Mouse (Mus musculus): ENCODE measurements at regions not wholly inside any gene's neighbourhood (a gene's known extent, or its start where the extent isn't known, plus 50 kb on each side); places are given as distances from the start of the nearest gene placed in this dataset.

- DNase-seq, result no peak
- intact Hi-C loops (cut with DNase I; ENCODE audit: low total_unique reads), result no loop called here
Measured at GRCm38 (mm10) chr3:52632635-52633034, 364.5 kb downstream of the Foxo1 start.

GRCm38 (mm10) chr3:52630209-52630608, 362.1 kb downstream of the Foxo1 start:
- intact Hi-C loops (cut with DNase I; ENCODE audit: low total_unique reads), result no loop called here

GRCm38 (mm10) chr3:52625125-52625524, 357.0 kb downstream of the Foxo1 start:
- DNase-seq, result no peak
- intact Hi-C loops (cut with DNase I; ENCODE audit: low total_unique reads), result no loop called here

More at GRCm38 (mm10) chr3:52630209-52630608, 362.1 kb downstream of the Foxo1 start:
- no peak for DNase-seq

GRCm38 (mm10) chr3:52622530-52622929, 354.4 kb downstream of the Foxo1 start:
- DNase-seq, result no peak

GRCm38 (mm10) chr3:52621936-52622335, 353.8 kb downstream of the Foxo1 start:
- intact Hi-C loops (cut with DNase I; ENCODE audit: low total_unique reads), result no loop called here

More at GRCm38 (mm10) chr3:52622530-52622929, 354.4 kb downstream of the Foxo1 start:
- intact Hi-C loops (cut with DNase I; ENCODE audit: low total_unique reads), result no loop called here

DNA sequence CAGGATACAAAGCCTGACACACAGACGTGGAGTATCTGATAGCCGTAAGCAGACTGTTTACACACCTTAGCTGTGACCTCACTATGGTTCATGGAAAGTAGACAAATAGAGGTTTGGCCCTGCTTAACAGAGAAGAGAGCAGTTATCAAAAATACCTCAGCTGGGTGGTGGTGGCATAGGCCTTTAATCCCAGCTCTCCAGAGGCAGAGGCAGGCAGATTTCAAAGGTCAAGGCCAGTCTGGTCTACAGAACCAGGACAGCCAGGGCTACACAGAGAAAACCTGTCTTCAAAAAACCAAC, 350.7 kb downstream of the Foxo1 start:
- no peak for DNase-seq
- intact Hi-C loops (cut with DNase I; ENCODE audit: low total_unique reads), result no loop called here

More at GRCm38 (mm10) chr3:52621936-52622335, 353.8 kb downstream of the Foxo1 start:
- DNase-seq, result no peak

DNA sequence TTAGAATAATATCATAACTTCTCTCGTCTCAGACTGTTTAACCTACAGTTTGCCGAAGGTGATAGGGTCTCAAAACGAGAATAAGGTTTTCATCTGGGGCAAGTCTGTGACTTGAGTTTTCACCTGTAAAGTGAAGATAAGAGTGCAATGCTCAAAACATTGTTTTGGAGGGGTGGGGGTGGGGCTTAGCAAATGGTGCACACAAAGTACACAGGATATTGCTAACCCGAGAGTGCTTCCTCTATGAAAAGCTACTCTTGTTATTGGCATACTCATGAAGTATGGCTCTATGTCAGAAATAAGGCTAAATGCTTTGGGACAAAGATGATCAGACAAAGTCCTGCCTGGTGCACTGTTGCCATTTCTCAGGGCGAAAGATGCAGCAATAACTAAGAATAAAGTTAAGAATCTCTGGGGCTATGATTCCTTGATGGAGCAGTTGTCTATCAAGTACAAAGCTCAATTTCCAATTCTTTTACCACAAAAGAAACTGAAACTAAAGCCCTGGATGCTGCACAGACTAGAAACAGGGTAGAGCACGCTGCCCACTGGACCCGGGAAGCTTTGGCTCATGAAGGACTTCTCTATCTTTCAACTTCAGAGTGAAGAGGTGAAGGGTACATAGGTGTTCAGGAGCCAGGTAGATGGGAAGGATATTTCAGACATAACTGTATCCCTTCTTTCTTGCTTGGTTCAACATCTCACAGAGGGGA, 350.2 kb downstream of the Foxo1 start:
- intact Hi-C loops (cut with DNase I; ENCODE audit: low total_unique reads), result no loop called here
- DNase-seq, result no peak

DNA sequence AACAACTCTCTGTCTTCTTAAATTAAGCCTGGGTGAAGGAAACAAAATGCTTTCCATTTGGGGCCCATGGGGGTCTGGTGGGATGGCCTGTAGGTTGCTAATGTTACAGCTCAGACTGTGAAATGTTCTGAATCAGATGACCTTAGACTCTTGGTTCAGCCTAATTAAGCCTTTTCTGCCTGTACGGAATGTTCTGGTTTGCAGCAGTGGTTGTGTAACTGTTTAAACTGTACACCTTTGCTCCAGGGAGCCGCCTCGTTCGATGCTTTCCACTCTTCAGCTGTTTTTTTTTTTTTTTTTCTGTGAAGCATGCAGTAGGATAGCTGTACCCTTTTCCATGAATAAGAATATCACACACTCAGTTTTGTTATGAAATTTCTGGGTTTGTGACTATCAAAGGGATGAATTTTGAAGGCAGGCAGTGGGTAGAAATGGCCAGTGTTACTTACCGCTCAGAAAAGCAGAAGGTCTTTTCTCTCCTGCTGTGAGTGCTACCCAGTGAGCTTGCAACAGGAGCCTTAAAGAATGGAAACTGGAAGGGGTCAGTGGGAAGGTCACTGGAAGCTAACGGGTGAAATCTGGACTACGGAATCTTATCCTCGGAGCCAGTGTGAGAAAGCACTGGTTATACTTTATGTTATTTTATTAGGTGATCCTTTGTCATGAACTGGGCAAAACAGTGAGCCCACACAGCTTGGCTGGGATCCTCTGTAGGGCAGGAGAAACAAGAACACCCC, 349.4 kb downstream of the Foxo1 start:
- no peak for DNase-seq
- intact Hi-C loops (cut with DNase I; ENCODE audit: low total_unique reads), result no loop called here

DNA sequence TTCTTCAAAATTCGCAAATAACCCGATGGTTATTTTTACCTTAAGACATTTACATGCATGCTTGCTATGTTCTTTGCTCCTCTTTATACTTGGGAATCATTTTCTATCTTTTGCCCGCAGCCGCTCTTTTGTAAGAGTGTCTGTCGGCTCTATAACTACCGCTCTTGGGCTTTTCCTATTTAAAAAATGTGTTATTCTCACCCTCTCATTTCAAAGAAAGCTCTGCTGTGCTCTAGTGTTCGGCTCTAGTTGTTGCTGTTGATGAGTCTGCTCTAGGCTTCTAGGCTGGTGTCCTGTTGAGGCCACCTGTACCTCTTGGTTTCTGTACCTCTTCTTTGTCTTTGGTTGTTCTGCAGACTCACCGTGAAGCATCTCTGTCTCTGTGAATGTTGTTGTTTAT, 343.7 kb downstream of the Foxo1 start:
- no peak for DNase-seq
- intact Hi-C loops (cut with DNase I; ENCODE audit: low total_unique reads), result no loop called here

DNA sequence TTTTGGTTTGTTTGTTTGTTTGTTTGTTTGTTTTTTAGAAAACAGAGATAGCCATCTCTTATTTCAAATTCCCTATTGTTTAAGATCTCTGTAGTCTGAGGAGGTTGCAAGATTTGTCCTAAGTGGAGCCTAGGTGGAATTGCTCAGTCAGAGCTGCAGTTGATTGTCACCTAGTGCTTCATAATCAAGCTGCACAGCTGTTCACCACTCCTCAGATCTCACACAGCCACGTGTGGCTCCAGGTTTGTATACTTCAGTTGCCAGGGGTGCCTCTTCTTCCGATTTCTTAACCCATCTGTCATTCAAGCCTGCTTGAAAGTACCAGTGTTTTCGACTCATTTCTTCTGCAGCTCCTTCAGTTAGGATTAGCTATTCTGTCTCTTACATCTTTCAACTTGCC, 342.3 kb downstream of the Foxo1 start:
- no peak for DNase-seq
- intact Hi-C loops (cut with DNase I; ENCODE audit: low total_unique reads), result no loop called here

GRCm38 (mm10) chr3:52608086-52608426, 339.9 kb downstream of the Foxo1 start:
- no peak for DNase-seq
- intact Hi-C loops (cut with DNase I; ENCODE audit: low total_unique reads), result no loop called here

DNA sequence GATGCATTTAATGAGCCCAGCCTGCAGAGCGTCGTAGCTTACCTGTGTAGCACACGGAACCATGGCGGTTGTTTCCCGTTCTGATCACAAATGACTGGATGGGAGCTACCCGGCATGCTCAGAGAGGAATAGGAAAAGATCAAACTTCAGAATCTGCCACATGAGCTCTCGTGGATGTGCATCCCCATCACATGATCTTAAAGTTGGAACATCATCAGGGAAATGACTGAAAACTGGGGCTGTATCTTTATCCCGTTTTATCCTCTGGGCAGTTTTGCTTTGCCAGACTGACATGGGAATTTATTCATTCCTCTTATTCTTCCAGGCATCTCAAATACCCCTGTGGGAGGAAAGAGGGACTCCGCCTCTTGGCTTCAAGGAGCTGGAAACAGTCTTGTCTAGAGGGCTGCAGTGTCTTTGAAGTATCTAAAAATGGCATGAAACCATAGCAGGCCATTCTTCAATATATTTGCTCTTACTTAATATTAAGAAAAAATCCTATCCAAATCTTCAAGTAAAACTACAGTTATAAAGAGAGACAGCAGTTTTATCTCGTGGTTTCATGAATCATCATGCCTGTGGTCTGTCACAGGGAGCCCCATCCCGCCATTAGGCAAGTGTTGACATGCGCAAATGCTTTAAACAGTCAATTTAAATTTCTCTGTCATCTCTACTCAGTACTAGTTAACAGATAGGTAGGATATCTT, 339.4 kb downstream of the Foxo1 start:
- intact Hi-C loops (cut with DNase I; ENCODE audit: low total_unique reads), result no loop called here
- DNase-seq, result peak; percentile 22

DNA sequence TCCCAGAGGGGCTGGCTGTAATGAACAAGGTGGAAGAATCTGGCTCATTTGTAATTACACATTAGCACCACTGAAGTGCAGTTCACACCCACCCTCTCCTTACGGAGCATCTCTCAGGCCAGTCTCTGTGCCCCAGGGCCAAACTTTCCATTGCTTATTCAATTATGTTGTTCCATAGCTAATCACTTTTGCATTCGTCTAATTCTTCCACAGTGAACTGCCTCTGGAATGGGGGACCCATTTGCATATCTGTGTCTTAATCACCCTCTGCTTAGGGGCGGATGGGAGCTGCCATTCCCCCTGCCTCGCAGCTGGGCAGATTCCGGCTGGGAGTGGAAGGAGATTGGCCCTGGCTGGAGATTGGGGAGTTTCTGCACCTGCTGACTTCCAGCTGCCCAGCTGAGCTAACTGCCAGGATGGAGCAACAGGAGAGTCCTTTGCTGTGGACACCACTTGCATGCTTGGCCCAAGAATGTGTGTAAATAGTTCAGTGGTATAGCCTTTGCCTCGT, 337.2 kb downstream of the Foxo1 start:
- intact Hi-C loops (cut with DNase I; ENCODE audit: low total_unique reads), result no loop called here

DNA sequence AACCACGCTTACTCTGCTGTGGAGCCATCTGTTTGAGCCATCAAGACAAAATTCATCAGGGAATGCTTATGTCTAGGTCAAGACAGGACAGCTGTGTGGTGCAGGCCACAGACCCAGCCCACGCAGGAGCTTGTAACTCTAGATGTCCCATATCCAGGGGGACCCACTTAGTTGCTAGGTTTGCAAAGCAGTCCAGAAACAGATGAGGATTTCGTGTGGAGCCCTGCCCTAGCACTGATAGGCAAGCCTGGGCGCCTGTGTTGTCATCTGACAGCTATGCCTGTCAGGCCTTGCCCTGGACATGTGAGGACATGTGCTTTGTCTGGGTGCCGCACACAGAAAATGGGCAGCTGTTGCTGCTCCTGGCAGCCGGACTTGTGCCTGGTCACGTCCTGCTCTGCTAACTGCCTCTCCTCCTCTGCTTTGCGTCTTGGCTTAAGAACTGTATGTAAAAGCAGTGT, 335.1 kb downstream of the Foxo1 start:
- intact Hi-C loops (cut with DNase I; ENCODE audit: low total_unique reads), result no loop called here

More for the DNA sequence above, 337.2 kb downstream of the Foxo1 start:
- DNase-seq, result peak; percentile 49

GRCm38 (mm10) chr3:52601011-52601745, 333.0 kb downstream of the Foxo1 start:
- DNase-seq, result peak; percentile 87
- intact Hi-C loops (cut with DNase I; ENCODE audit: low total_unique reads), result no loop called here

More for the DNA sequence above, 335.1 kb downstream of the Foxo1 start:
- DNase-seq, result peak; percentile 71

DNA sequence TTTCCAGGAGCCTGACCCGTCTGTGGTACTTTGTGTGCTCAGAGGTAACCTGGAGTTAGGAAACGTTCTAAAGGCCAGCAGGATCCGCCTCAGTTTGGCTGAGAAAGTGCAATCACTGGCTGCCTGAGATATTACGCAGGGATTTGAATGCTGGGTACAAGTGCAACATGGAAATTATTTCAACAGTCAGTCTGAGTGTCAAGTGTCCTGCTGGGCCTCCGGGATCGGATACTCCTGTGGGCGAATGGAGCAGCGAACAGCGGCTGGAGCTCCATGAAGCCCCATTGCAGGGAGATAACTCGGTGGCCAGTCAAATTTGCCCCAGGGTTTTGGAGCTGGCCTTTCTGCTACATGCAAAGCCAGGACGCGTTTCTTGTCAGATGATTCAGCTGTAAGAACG, 332.4 kb downstream of the Foxo1 start:
- intact Hi-C loops (cut with DNase I; ENCODE audit: low total_unique reads), result no loop called here
- peak; percentile 52 for DNase-seq

- intact Hi-C loops (cut with DNase I; ENCODE audit: low total_unique reads), result no loop called here
- DNase-seq, result no peak
Measured at GRCm38 (mm10) chr3:52600146-52600545, 332.0 kb downstream of the Foxo1 start.

- intact Hi-C loops (cut with DNase I; ENCODE audit: low total_unique reads), result loop anchor here (10.0 kb wide), 1 partner anchor 52 kb away; no protein-coding TSS in a partner anchor
- no peak for DNase-seq
Measured at GRCm38 (mm10) chr3:52586418-52586817, 318.3 kb downstream of the Foxo1 start.

DNA sequence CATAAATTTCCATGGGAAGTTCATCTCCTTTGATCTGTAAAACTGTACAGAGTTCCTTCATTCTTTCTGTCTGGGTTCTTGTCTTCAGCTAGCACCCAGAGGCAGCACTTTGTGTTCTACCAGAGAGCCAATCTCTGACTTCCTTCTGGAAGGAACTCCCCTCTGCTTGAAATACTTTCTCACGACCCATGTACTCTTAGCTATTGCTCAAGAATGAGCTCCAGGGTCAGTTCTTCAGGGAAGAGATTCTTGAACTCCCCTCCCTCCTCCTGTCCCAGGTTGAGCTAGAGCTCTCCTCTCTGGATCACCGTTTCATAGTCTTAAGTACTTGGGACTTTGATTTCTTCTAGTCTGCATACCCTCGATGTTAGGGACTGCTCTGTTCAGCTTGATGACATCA, 311.8 kb downstream of the Foxo1 start:
- no peak for DNase-seq
- intact Hi-C loops (cut with DNase I; ENCODE audit: low total_unique reads), result loop anchor here (10.0 kb wide), 1 partner anchor 45 kb away; no protein-coding TSS in a partner anchor

GRCm38 (mm10) chr3:52579096-52579495, 311.0 kb downstream of the Foxo1 start:
- intact Hi-C loops (cut with DNase I; ENCODE audit: low total_unique reads), result no loop called here
- DNase-seq, result no peak
